Mouse (Mus musculus): ENCODE data around the gene Hlcs. TPM values are rescaled to one million over a fixed set of nuclear protein-coding genes. Genes with fewer than 3 reads are reported as not detected.

Gene Hlcs
- polyA plus RNA-seq, 1 experiment: 6.9 TPM

- Histone ChIP-seq H3K36me3 (ENCODE audit: control insufficient read depth, insufficient read depth, low read length) (no peaks in the 10 kb centered on the region), H3K27ac (ENCODE audit: insufficient read depth, low read depth, low read length) (no peak overlapping the region), H3K4me3 (ENCODE audit: insufficient read depth, low read depth, low read length) (no peak overlapping the region), H3K4me1 (ENCODE audit: control insufficient read depth, insufficient read depth, low read length) (no peaks in the 10 kb centered on the region), H3K27me3 (replicated peaks; ENCODE audit: control insufficient read depth, insufficient read depth, low read length) (no peaks in the 10 kb centered on the region)
- 80% methylated on average over 1 of the region's 1 CpGs for WGBS
- DNase-seq: no peak
- TF ChIP-seq POLR2A (IDR thresholded peaks at IDR 0.05; ENCODE audit: low read depth, low read length) (no peak), CTCF (conservative IDR thresholded peaks at IDR 0.05; ENCODE audit: insufficient read depth, insufficient read length, low read depth, low read length) (no peak)
These were observed 140.0 kb downstream of the Hlcs start for GRCm38 (mm10) chr16:94173361-94173760.

- no peak overlapping the region for H3K27ac ChIP-seq (ENCODE audit: insufficient read depth, low read depth, low read length)
- no peak for TF ChIP-seq POLR2A (IDR thresholded peaks at IDR 0.05; ENCODE audit: low read depth, low read length)
- TF ChIP-seq CTCF (conservative IDR thresholded peaks at IDR 0.05; ENCODE audit: insufficient read depth, insufficient read length, low read depth, low read length): no peak
- no peaks in the 10 kb centered on the region for H3K4me1 ChIP-seq (ENCODE audit: control insufficient read depth, insufficient read depth, low read length)
- H3K4me3 ChIP-seq (ENCODE audit: insufficient read depth, low read depth, low read length): no peak overlapping the region
- no peaks in the 10 kb centered on the region for H3K36me3 ChIP-seq (ENCODE audit: control insufficient read depth, insufficient read depth, low read length)
- WGBS: 86% methylated on average over 4 of the region's 4 CpGs
- DNase-seq: no peak
- no peaks in the 10 kb centered on the region for H3K27me3 ChIP-seq (replicated peaks; ENCODE audit: control insufficient read depth, insufficient read depth, low read length)
These were observed 143.2 kb downstream of the Hlcs start for GRCm38 (mm10) chr16:94170218-94170617.

GRCm38 (mm10) chr16:94168655-94169545 lies 144.5 kb downstream of the Hlcs start:
- 89% methylated on average over 16 of the region's 16 CpGs for WGBS
- DNase-seq: no peak
- Histone ChIP-seq H3K27me3 (replicated peaks; ENCODE audit: control insufficient read depth, insufficient read depth, low read length) (no peaks in the 10 kb centered on the region), H3K27ac (ENCODE audit: insufficient read depth, low read depth, low read length) (no peak overlapping the region), H3K36me3 (ENCODE audit: control insufficient read depth, insufficient read depth, low read length) (no peaks in the 10 kb centered on the region), H3K4me3 (ENCODE audit: insufficient read depth, low read depth, low read length) (no peak overlapping the region), H3K4me1 (ENCODE audit: control insufficient read depth, insufficient read depth, low read length) (no peaks in the 10 kb centered on the region)
- TF ChIP-seq POLR2A (IDR thresholded peaks at IDR 0.05; ENCODE audit: low read depth, low read length) (no peak), CTCF (conservative IDR thresholded peaks at IDR 0.05; ENCODE audit: insufficient read depth, insufficient read length, low read depth, low read length) (no peak)

GRCm38 (mm10) chr16:94164978-94165377 lies 148.4 kb downstream of the Hlcs start:
- DNase-seq: no peak
- Histone ChIP-seq H3K4me3 (ENCODE audit: insufficient read depth, low read depth, low read length) (no peak overlapping the region), H3K27ac (ENCODE audit: insufficient read depth, low read depth, low read length) (no peak overlapping the region), H3K4me1 (ENCODE audit: control insufficient read depth, insufficient read depth, low read length) (peaks cover 3% of the 10 kb centered on the region; the same call in 1 of the 2 replicates), H3K27me3 (replicated peaks; ENCODE audit: control insufficient read depth, insufficient read depth, low read length) (no peaks in the 10 kb centered on the region), H3K36me3 (ENCODE audit: control insufficient read depth, insufficient read depth, low read length) (no peaks in the 10 kb centered on the region)
- WGBS: 60% methylated on average over 5 of the region's 5 CpGs
- no peak for TF ChIP-seq POLR2A (IDR thresholded peaks at IDR 0.05; ENCODE audit: low read depth, low read length)
- TF ChIP-seq CTCF (conservative IDR thresholded peaks at IDR 0.05; ENCODE audit: insufficient read depth, insufficient read length, low read depth, low read length): no peak

- no peak for TF ChIP-seq CTCF (conservative IDR thresholded peaks at IDR 0.05; ENCODE audit: insufficient read depth, insufficient read length, low read depth, low read length)
- no peak for TF ChIP-seq POLR2A (IDR thresholded peaks at IDR 0.05; ENCODE audit: low read depth, low read length)
- 40% methylated on average over 7 of the region's 7 CpGs for WGBS
- no peak overlapping the region for H3K27ac ChIP-seq (ENCODE audit: insufficient read depth, low read depth, low read length)
- H3K4me1 ChIP-seq (ENCODE audit: control insufficient read depth, insufficient read depth, low read length): peaks cover 3% of the 10 kb centered on the region; the same call in 1 of the 2 replicates
- no peak overlapping the region for H3K4me3 ChIP-seq (ENCODE audit: insufficient read depth, low read depth, low read length)
- H3K27me3 ChIP-seq (replicated peaks; ENCODE audit: control insufficient read depth, insufficient read depth, low read length): no peaks in the 10 kb centered on the region
- peak; percentile 14 for DNase-seq
- H3K36me3 ChIP-seq (ENCODE audit: control insufficient read depth, insufficient read depth, low read length): no peaks in the 10 kb centered on the region
These were observed 149.1 kb downstream of the Hlcs start for GRCm38 (mm10) chr16:94164236-94164635.

GRCm38 (mm10) chr16:94163051-94163450 lies 150.3 kb downstream of the Hlcs start:
- peak; percentile 78 for DNase-seq
- no peak for TF ChIP-seq POLR2A (IDR thresholded peaks at IDR 0.05; ENCODE audit: low read depth, low read length)
- TF ChIP-seq CTCF (conservative IDR thresholded peaks at IDR 0.05; ENCODE audit: insufficient read depth, insufficient read length, low read depth, low read length): no peak
- WGBS: 37% methylated on average over 11 of the region's 11 CpGs
- H3K4me1 ChIP-seq (ENCODE audit: control insufficient read depth, insufficient read depth, low read length): peaks cover 3% of the 10 kb centered on the region; the same call in 1 of the 2 replicates
- H3K27ac ChIP-seq (ENCODE audit: insufficient read depth, low read depth, low read length): peak overlapping the region; percentile 4; the same call in 1 of the 2 replicates
- H3K4me3 ChIP-seq (ENCODE audit: insufficient read depth, low read depth, low read length): no peak overlapping the region
- H3K27me3 ChIP-seq (replicated peaks; ENCODE audit: control insufficient read depth, insufficient read depth, low read length): no peaks in the 10 kb centered on the region
- no peaks in the 10 kb centered on the region for H3K36me3 ChIP-seq (ENCODE audit: control insufficient read depth, insufficient read depth, low read length)

GRCm38 (mm10) chr16:94162000-94162399 lies 151.4 kb downstream of the Hlcs start:
- Histone ChIP-seq H3K4me1 (ENCODE audit: control insufficient read depth, insufficient read depth, low read length) (peaks cover 3% of the 10 kb centered on the region; the same call in 1 of the 2 replicates), H3K27ac (ENCODE audit: insufficient read depth, low read depth, low read length) (no peak overlapping the region), H3K36me3 (ENCODE audit: control insufficient read depth, insufficient read depth, low read length) (no peaks in the 10 kb centered on the region), H3K27me3 (replicated peaks; ENCODE audit: control insufficient read depth, insufficient read depth, low read length) (no peaks in the 10 kb centered on the region), H3K4me3 (ENCODE audit: insufficient read depth, low read depth, low read length) (no peak overlapping the region)
- TF ChIP-seq POLR2A (IDR thresholded peaks at IDR 0.05; ENCODE audit: low read depth, low read length) (no peak), CTCF (conservative IDR thresholded peaks at IDR 0.05; ENCODE audit: insufficient read depth, insufficient read length, low read depth, low read length) (no peak)
- DNase-seq: no peak
- WGBS: 72% methylated on average over 6 of the region's 6 CpGs

All from kidney, adult 2 months (tissue).